Mouse (Mus musculus) ES-Bruce4 (cell line): ENCODE results near the gene Hist1h2ap.

Experiments used
- CTCF ChIP-seq: IDR thresholded peaks from one replicate; pipeline ENCODE4 v1.8.1; 2011; ENCODE audit warnings: low read depth, low read length
- EP300 ChIP-seq: IDR thresholded peaks from 2 replicates; pipeline ENCODE4 v1.6.1; 2011; ENCODE audit warnings: low read depth, low read length; ENCODE audit not compliant: insufficient read depth

DNA sequence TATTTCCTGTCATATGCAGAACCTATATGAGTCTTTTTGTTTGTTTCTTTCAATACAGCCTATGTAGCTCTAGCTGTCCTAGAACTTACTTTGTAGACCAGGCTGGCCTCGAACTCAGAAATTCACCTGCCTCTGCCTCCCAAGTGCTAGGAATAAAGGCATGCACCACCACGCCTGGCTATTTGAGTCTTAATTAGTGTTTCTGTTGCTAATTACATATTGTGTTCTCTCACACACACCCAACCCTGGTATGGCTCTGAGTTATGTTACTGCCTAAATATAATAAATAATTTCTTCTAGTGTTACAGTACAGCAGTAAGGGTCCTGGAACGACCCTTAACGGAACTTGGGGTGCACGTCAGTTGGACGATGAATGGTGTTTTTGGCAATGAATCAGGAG lies 47.4 kb upstream of the Hist1h2ap start:
- no peak for TF ChIP-seq EP300
- no peak for TF ChIP-seq CTCF
